Mouse (Mus musculus) common myeloid progenitor, adult 5-6 weeks (primary cell): ENCODE results near the gene Atg5. TPM values are rescaled to one million over a fixed set of nuclear protein-coding genes. Genes with fewer than 3 reads are reported as not detected.
"Not testable (repeated sequence)": the region's sequence is repeated elsewhere in the genome, so short reads cannot be mapped to it uniquely, and the experiment has no call there.

ENCODE experiments used
- ATAC-seq: replicated peaks from 2 replicates; pipeline ENCODE4 v1.8.0; 2016; ENCODE audit warnings: low read depth, mild to moderate bottlenecking, moderate TSS enrichment, inconsistent platforms; ENCODE audit not compliant: poor library complexity, severe bottlenecking
- total RNA-seq: library from RNA; stranded (forward); fragments of 200-1000, 187-1606 nt; gene quantifications from 2 replicates; pipeline ENCODE4 v1.2.3, GENCODE M21; 2017

The Atg5 gene
- total RNA-seq, 1 experiment from 2014 or later: 26.1 TPM

GRCm38 (mm10) chr10:44308280-44308679 is 40.1 kb downstream of the Atg5 start:
- no peak for ATAC-seq

DNA sequence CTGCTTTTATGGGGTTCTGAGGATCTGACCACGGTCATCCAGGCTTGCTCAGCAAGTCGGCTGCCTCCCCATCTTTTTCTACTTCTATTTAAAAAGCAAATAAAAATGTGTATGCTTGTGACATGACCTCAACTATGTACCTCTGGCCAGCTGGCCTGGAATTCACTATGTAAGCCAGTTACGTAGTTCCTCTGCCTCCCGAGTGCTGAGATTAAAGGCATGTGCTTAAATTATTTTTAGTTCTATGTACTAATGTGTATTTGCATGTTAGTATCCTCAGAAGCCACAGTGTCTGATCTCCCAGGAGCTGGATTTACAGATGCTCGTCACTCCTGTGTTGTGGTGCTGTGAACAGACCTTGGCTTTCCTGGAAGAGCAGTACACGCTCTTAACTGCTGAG is 41.1 kb downstream of the Atg5 start:
- no peak for ATAC-seq

- no peak for ATAC-seq
Observed at GRCm38 (mm10) chr10:44315276-44315675, 47.1 kb downstream of the Atg5 start.

DNA sequence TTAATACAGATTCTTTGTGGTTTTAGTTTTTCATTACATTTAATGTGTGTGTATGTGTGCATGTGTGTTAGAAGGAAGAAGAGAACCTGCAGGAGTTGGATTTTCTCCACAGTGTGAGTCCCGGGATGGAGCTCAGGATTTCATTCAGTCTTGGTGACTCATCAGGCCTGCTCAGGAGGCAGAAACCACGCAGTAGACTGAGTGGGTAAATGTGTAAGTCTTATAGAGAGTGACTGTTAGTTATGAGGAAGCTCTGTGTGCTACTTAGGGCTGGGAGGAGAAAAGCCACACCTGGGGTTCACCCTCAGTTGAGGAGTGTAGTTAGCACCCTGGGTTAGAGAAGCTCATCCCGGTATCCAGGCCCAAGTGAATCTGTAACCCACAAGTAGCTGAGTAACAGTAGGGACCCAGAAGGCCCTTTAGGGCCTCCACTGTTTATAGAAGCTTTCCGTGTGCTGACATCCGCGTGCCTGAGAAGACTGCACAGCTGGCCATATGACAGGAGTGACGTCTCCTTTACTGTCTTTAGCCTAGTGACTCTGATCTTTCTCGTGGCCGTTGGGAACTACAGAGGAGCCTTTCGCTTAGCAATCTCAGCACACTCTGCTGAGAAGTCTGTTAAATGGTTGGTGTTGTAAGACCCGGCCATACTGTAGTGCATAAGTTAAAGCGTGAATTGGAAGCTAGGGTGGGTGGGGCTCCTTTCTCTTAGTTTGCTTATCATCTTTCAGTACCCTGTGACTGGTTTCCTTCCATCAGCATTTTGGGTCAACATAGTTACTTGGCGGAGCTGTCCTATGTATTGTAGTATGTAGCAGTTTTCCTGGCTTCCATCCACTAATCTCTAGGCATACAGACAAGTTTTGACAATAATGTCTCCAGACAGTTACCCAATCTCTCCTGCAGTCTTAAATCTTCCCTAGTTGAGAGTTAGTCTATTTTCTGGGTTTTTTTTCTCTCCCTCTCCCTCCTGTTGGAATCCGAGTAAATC is 48.4 kb downstream of the Atg5 start:
- ATAC-seq: no peak

DNA sequence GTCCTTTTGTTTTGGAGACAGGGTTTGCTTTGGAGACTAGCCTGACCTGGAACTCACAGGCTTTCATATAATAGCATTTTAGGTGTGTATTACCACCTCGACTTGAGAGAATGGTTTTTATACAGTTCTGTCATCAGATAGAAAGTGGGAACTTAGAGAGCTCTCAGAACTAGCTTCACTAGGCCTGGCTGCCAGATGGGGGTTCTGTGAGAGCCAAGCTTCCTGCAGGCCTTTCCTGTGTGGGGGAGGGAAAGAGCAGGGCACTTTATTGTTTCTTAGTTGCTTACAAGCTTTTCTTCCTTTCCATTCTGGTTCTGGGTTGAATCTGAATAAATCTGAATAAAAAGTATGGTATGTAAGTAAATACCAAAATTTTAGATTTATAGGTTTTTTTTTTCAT is 54.0 kb downstream of the Atg5 start:
- peak; percentile 59; the same call in 1 of the 2 replicates for ATAC-seq

GRCm38 (mm10) chr10:44323070-44323775 is 55.1 kb downstream of the Atg5 start:
- no peak for ATAC-seq

GRCm38 (mm10) chr10:44323836-44324235 is 55.7 kb downstream of the Atg5 start:
- no peak for ATAC-seq

- peak; percentile 46 for ATAC-seq
Observed at GRCm38 (mm10) chr10:44325551-44326500, 57.7 kb downstream of the Atg5 start.

- peak; percentile 43; the same call in 1 of the 2 replicates for ATAC-seq
Observed at GRCm38 (mm10) chr10:44327057-44327456, 58.9 kb downstream of the Atg5 start.

GRCm38 (mm10) chr10:44328347-44328746 is 60.2 kb downstream of the Atg5 start:
- ATAC-seq: peak; percentile 42; the same call in 1 of the 2 replicates

DNA sequence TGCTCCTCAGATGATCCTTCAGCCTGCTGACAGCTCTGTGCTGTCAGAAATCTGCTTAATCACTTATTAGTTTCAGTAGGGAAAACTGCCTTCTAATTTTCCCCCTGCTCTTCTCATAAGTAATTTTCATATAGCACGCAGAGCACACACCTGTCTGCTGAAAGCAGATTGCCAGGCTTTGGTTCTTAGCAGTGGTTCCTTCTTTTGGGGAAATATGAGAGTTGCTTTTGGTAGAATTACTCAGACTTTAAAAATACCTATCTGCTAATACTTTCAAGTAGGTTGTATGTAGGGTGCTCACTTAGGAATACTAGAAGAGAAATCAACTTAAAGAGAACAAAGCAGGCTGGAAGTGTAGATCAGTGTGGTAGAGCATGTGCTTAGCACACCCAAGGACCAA is 62.6 kb downstream of the Atg5 start:
- no peak for ATAC-seq

DNA sequence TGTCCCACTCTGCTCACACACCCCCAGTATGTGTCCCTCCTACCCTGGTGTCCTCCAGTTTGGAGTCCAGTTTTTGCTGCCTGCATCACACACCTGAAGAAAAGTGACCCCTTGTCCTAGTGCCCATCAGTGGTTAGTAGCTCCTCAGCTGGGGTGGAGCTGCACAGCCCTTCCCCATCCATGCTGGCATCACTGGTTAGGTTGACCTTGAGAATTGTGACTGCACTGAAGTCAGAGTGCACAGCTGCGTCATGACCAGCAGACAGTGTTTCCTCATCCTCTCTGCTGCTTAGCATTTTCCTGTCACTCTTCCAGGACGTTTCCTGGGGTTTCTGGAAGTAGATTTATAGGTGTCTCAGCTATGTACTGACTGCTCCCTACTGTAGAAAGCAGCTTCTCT is 63.3 kb downstream of the Atg5 start:
- ATAC-seq: no peak

GRCm38 (mm10) chr10:44332656-44333055 is 64.5 kb downstream of the Atg5 start:
- ATAC-seq: not testable (repeated sequence)

DNA sequence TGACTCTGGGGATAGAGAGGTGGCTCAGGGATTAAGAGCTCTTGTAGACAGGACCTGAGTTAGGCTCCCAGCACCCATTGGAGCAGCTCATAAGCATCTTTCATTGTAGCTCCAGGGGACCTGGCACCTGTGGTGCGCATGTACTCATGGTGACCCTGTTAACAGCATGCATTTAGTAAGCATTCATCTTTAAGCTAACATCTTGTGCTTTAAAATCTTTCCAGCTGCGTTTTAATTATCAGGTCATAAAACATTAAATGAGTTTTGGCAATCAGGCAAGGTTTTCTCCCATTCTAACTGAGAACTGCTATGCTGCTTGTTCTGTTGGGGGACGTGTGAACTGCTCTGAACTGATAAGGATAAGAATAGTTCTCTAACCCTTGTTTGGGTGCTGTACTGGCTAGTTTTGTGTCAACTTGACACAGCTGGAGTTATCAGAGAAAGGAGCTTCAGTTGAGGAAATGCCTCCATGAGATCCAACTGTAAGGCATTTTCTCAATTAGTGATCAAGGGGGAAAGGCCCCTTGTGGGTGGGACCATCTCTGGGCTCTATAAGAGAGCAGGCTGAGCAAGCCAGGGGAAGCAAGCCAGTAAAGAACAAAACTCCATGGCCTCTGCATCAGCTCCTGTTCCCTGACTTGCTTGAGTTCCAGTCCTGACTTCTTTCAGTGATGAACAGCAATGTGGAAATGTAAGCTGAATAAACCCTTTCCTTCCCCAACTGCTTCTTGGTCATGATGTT is 68.7 kb downstream of the Atg5 start:
- ATAC-seq: peak; percentile 66

- ATAC-seq: no peak
Observed at GRCm38 (mm10) chr10:44338571-44338970, 70.4 kb downstream of the Atg5 start.

GRCm38 (mm10) chr10:44339326-44339725 is 71.2 kb downstream of the Atg5 start:
- ATAC-seq: no peak

DNA sequence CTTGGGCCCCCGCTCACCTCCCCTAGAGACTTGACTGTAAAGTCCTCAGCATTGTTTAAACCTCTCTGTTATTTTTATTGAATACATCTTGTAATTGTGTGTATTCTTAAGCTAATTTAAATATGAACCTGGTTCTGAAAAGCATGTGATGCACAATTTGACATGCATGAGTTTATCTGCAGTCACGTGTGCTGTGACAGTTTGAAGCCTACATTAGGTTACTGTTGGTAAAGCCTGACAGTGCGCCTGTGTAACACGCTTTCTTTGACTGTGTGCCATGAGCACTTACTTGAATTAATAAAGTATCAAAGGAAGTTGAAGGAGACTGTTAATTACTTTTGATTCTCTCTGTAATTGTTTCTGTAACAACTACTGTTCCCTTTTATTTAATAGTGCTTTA is 72.8 kb downstream of the Atg5 start:
- no peak for ATAC-seq

GRCm38 (mm10) chr10:44341826-44342521 is 73.8 kb downstream of the Atg5 start:
- peak; percentile 94 for ATAC-seq

- no peak for ATAC-seq
Observed at GRCm38 (mm10) chr10:44343351-44343750, 75.2 kb downstream of the Atg5 start.
